Mouse (Mus musculus) liver, embryonic 13.5 days (tissue): ENCODE results near the gene Nr3c2. TPM values are rescaled to one million over a fixed set of nuclear protein-coding genes. Genes with fewer than 3 reads are reported as not detected.

Source experiments
- ATAC-seq: fragments of 200-750 bp; cut with Nextera tagmentation; 2 replicates; pipeline ENCODE4 v1.8.0; 2017; ENCODE audit warnings: low read depth, mild to moderate bottlenecking, moderate number of reproducible peaks, moderate library complexity
- DNase-seq: peaks from one replicate; pipeline ENCODE4 v3.0.0; 2022
- H3K27ac ChIP-seq: fragments of 300-500 bp; sonication (generic); 2 replicates; pipeline ENCODE4 v1.5.1; 2015; ENCODE audit warnings: moderate library complexity, mild to moderate bottlenecking, inconsistent platforms
- H3K27me3 ChIP-seq: fragments of 300-500 bp; sonication (generic); 2 replicates; pipeline ENCODE4 v1.6.1; 2015; ENCODE audit warnings: mild to moderate bottlenecking, inconsistent platforms
- H3K36me3 ChIP-seq: fragments of 300-500 bp; sonication (generic); 2 replicates; pipeline ENCODE4 v1.6.1; 2015; ENCODE audit warnings: mild to moderate bottlenecking, inconsistent platforms
- H3K4me1 ChIP-seq: fragments of 300-500 bp; sonication (generic); replicated peaks from 2 replicates; pipeline ENCODE4 v1.6.1; 2015; ENCODE audit warnings: inconsistent platforms
- H3K4me2 ChIP-seq: fragments of 300-500 bp; sonication (generic); 2 replicates; pipeline ENCODE4 v1.6.1; 2015; ENCODE audit warnings: inconsistent platforms, mild to moderate bottlenecking, moderate library complexity
- H3K4me3 ChIP-seq: fragments of 300-500 bp; sonication (generic); replicated peaks from 2 replicates; pipeline ENCODE4 v1.5.1; 2015; ENCODE audit warnings: mild to moderate bottlenecking, inconsistent platforms
- H3K9ac ChIP-seq: fragments of 300-500 bp; sonication (generic); 2 replicates; pipeline ENCODE4 v1.6.1; 2015; ENCODE audit warnings: mild to moderate bottlenecking, inconsistent platforms
- H3K9me3 ChIP-seq: fragments of 300-500 bp; sonication (generic); replicated peaks from 2 replicates; pipeline ENCODE4 v1.6.1; 2016; ENCODE audit warnings: inconsistent platforms
- WGBS: fragments of 180-500 bp; shearing (Covaris S2); methylation state at CpG from one replicate; pipeline ENCODE4 v1.1.7; 2015; ENCODE audit not compliant: insufficient replicate concordance; 5-methylcytosine and 5-hydroxymethylcytosine counted together
- polyA plus RNA-seq: library from polyadenylated mRNA; unstranded; fragments of >200 nt; fragmentation: Nextera tagmentation; extraction: Ambion mirVana; gene quantifications from 2 replicates; pipeline ENCODE4 v1.2.1, GENCODE M21; 2015

The Nr3c2 gene
- polyA plus RNA-seq, 1 experiment from 2014 or later = 0.92 TPM

DNA sequence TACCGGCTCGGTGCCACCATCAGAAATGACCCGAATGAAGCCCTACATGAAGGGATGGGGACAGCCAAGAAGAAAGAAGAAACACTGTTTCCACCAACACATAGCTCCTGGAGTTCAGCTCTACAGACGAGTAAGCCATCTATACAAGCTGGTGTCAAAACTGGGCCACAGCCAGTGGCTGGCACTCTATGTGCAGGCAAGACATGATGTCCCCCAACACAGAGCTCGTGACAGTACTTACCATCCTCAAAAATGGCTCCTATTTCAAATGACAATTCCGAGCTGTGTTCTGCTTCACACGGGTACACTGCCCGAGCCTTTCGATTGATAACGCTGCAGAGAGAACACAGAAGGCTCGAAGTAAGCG is 357.8 kb downstream of the Nr3c2 start:
- ATAC-seq (no peak), DNase-seq (no peak)
- H3K4me2 ChIP-seq = no peak overlapping the region
- H3K4me3 ChIP-seq = no peak overlapping the region
- peaks cover 17% of the 10 kb centered on the region for H3K36me3 ChIP-seq
- H3K27ac ChIP-seq = no peak overlapping the region
- H3K27me3 ChIP-seq = no peaks in the 10 kb centered on the region
- no peak overlapping the region for H3K9ac ChIP-seq
- WGBS = 83% methylated on average over 12 of the region's 12 CpGs
- H3K4me1 ChIP-seq = no peaks in the 10 kb centered on the region
- no peaks in the 10 kb centered on the region for H3K9me3 ChIP-seq

- no peak for ATAC-seq
Observed at GRCm38 (mm10) chr8:77261215-77261614, 362.0 kb downstream of the Nr3c2 start.

DNA sequence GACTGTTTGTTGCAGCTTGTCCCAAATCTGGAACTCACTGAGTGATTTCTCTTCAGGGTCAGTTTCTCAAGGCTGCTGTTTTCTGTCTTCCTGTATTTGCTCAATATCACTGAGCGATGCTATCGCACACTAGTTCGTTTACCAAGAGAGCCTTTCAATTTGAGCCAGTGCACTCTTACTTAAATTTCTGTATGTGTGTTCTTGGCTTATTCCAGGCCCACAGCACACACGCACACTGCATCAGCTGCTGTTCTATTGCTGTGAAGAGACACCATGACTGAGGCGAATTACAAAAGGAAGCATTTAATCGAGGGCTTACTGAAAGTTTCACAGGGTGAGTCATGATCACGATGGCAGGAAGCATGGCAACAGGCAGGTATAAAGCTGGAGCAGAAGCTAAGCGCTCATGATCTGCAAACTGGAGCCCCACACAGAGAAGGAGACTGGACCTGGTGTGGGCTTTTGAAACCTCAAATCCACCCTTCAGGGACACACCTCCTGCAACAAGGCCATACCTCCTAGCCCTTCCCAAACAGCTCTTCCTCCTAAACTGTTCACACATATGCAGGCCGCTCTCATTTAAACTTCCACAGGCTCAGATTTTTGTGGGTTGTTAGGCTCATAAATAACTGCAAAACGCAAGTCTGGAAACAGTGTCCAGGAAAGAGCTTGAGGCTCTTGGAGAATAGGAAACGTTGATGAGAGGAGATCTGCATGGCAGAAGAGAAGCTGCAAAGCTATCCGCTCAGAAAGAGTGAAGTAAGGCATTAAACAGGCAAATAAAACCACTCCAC is 363.2 kb downstream of the Nr3c2 start:
- Histone ChIP-seq H3K4me3 (no peak overlapping the region), H3K27me3 (no peaks in the 10 kb centered on the region), H3K4me2 (no peak overlapping the region), H3K27ac (no peak overlapping the region), H3K36me3 (peaks cover 9% of the 10 kb centered on the region), H3K4me1 (no peaks in the 10 kb centered on the region), H3K9ac (no peak overlapping the region), H3K9me3 (no peaks in the 10 kb centered on the region)
- WGBS = 68% methylated on average over 12 of the region's 12 CpGs
- ATAC-seq = no peak
- no peak for DNase-seq

More at GRCm38 (mm10) chr8:77261215-77261614, 362.0 kb downstream of the Nr3c2 start:
- H3K27me3 ChIP-seq = no peaks in the 10 kb centered on the region
- DNase-seq = no peak
- H3K4me2 ChIP-seq = no peak overlapping the region
- 84% methylated on average over 6 of the region's 6 CpGs for WGBS
- H3K9me3 ChIP-seq = no peaks in the 10 kb centered on the region
- peaks cover 15% of the 10 kb centered on the region for H3K36me3 ChIP-seq
- no peak overlapping the region for H3K9ac ChIP-seq
- H3K4me3 ChIP-seq = no peak overlapping the region
- H3K27ac ChIP-seq = no peak overlapping the region
- no peaks in the 10 kb centered on the region for H3K4me1 ChIP-seq

- Histone ChIP-seq H3K36me3 (peaks cover 18% of the 10 kb centered on the region), H3K4me1 (no peaks in the 10 kb centered on the region), H3K4me3 (no peak overlapping the region), H3K9me3 (no peaks in the 10 kb centered on the region), H3K9ac (no peak overlapping the region), H3K27me3 (no peaks in the 10 kb centered on the region), H3K4me2 (no peak overlapping the region), H3K27ac (no peak overlapping the region)
- WGBS = 51% methylated on average over 1 of the region's 1 CpGs
- ATAC-seq (no peak), DNase-seq (no peak)
Observed at GRCm38 (mm10) chr8:77267941-77268405, 368.7 kb downstream of the Nr3c2 start.

- no peak overlapping the region for H3K4me3 ChIP-seq
- WGBS = 85% methylated on average over 6 of the region's 6 CpGs
- H3K4me2 ChIP-seq = no peak overlapping the region
- ATAC-seq (no peak), DNase-seq (no peak)
- H3K9me3 ChIP-seq = no peaks in the 10 kb centered on the region
- no peaks in the 10 kb centered on the region for H3K4me1 ChIP-seq
- H3K9ac ChIP-seq = no peak overlapping the region
- no peak overlapping the region for H3K27ac ChIP-seq
- no peaks in the 10 kb centered on the region for H3K27me3 ChIP-seq
- H3K36me3 ChIP-seq = peaks cover 23% of the 10 kb centered on the region
Observed at GRCm38 (mm10) chr8:77272136-77272535, 372.9 kb downstream of the Nr3c2 start.

GRCm38 (mm10) chr8:77275571-77275970 is 376.3 kb downstream of the Nr3c2 start:
- H3K9ac ChIP-seq = no peak overlapping the region
- no peaks in the 10 kb centered on the region for H3K9me3 ChIP-seq
- no peak for DNase-seq
- peaks cover 12% of the 10 kb centered on the region; the same call in 1 of the 2 replicates for H3K36me3 ChIP-seq
- no peak for ATAC-seq
- H3K4me2 ChIP-seq = no peak overlapping the region
- no peaks in the 10 kb centered on the region for H3K4me1 ChIP-seq
- no peak overlapping the region for H3K27ac ChIP-seq
- H3K4me3 ChIP-seq = no peak overlapping the region
- 67% methylated on average over 5 of the region's 5 CpGs for WGBS
- no peaks in the 10 kb centered on the region for H3K27me3 ChIP-seq

GRCm38 (mm10) chr8:77276827-77277226 is 377.6 kb downstream of the Nr3c2 start:
- no peak overlapping the region for H3K27ac ChIP-seq
- H3K4me1 ChIP-seq = no peaks in the 10 kb centered on the region
- H3K9me3 ChIP-seq = no peaks in the 10 kb centered on the region
- WGBS = 54% methylated on average over 10 of the region's 10 CpGs
- H3K36me3 ChIP-seq = peaks cover 6% of the 10 kb centered on the region; the same call in 1 of the 2 replicates
- no peak overlapping the region for H3K4me3 ChIP-seq
- H3K27me3 ChIP-seq = no peaks in the 10 kb centered on the region
- DNase-seq (no peak), ATAC-seq (no peak)
- H3K9ac ChIP-seq = no peak overlapping the region
- H3K4me2 ChIP-seq = no peak overlapping the region

GRCm38 (mm10) chr8:77278246-77278645 is 379.0 kb downstream of the Nr3c2 start:
- H3K36me3 ChIP-seq = peaks cover 4% of the 10 kb centered on the region; the same call in 1 of the 2 replicates
- no peak overlapping the region for H3K4me3 ChIP-seq
- ATAC-seq (no peak), DNase-seq (no peak)
- no peak overlapping the region for H3K4me2 ChIP-seq
- no peaks in the 10 kb centered on the region for H3K27me3 ChIP-seq
- H3K27ac ChIP-seq = no peak overlapping the region
- H3K9me3 ChIP-seq = no peaks in the 10 kb centered on the region
- no peaks in the 10 kb centered on the region for H3K4me1 ChIP-seq
- H3K9ac ChIP-seq = no peak overlapping the region
- 76% methylated on average over 4 of the region's 4 CpGs for WGBS

DNA sequence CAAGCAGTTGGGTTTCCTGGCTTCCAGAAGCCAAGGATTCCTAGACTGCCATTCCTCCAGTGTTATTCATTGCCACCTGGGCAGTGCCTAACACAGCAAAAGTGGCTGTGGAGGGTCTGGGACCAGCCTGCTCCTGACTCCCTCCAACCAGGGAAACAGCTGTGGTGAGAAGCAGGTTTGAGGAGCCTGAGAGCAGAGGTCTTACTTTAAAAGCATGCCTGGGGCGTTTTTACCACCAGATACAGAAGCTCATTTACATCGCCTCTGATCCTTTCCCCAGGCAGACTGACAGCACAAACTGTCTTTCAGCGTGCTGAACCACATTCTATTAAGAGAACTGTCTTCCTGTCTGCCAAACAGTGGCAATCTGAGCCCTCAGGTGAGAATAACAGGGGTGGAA is 380.7 kb downstream of the Nr3c2 start:
- 58% methylated on average over 3 of the region's 3 CpGs for WGBS
- no peak overlapping the region for H3K4me2 ChIP-seq
- H3K9me3 ChIP-seq = no peaks in the 10 kb centered on the region
- no peak for DNase-seq
- no peak overlapping the region for H3K4me3 ChIP-seq
- no peaks in the 10 kb centered on the region for H3K4me1 ChIP-seq
- no peaks in the 10 kb centered on the region for H3K27me3 ChIP-seq
- no peak for ATAC-seq
- no peak overlapping the region for H3K9ac ChIP-seq
- peaks cover 4% of the 10 kb centered on the region; the same call in 1 of the 2 replicates for H3K36me3 ChIP-seq
- H3K27ac ChIP-seq = no peak overlapping the region

DNA sequence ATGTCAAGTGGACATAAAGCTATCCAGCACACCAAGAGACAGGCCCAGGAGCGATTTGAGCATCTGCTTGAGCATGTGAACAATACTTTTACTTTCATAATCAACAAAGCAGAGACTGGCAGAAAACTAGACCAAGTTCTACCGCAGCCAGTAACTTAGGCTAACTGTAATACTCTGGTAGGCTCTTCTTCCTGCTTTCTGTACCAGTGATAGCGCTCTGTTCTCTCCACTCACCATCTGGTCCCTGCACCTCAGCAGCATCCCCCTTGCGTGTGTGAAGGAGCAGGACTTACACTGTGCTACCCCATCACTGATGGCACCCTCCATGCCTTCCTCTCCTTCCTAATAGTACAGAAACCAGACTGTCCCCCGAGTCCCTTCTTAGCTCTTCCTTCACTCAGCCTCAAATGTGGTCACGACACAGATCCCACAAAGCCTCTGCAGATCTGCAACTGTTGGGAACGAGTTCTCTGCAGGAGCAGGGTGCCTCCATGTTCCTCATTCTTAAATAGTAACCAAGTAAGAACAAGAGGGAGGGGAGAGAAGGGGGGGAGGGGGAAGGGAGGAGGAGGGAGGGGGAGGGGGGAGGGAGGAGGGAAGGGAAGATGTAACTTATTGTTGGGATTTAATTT is 383.5 kb downstream of the Nr3c2 start:
- 41% methylated on average over 7 of the region's 7 CpGs for WGBS
- Histone ChIP-seq H3K4me1 (no peaks in the 10 kb centered on the region), H3K27me3 (no peaks in the 10 kb centered on the region), H3K36me3 (no peaks in the 10 kb centered on the region), H3K27ac (no peak overlapping the region), H3K4me3 (no peak overlapping the region), H3K9me3 (no peaks in the 10 kb centered on the region), H3K4me2 (no peak overlapping the region), H3K9ac (no peak overlapping the region)
- DNase-seq = no peak
- no peak for ATAC-seq

DNA sequence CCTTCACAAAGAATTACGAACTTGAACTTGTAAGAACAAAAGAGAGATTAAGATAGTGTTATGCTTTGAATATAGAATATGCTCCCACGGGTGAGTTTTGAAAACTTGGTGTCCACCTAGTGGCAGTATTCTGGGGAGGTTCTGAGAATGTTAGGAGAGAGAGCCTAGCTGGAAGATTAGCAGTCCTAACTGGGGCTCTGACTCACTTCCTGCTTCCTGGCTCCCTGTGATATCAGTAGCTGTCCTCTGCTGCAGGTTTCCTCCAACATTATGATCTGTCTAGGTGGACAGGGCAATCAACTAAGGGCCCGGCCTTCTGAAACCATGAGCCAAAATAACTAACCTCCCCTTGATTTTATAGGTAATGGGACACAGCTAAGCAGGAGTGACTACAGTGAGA is 385.2 kb downstream of the Nr3c2 start:
- Histone ChIP-seq H3K9ac (no peak overlapping the region), H3K27me3 (no peaks in the 10 kb centered on the region), H3K4me2 (no peak overlapping the region), H3K27ac (no peak overlapping the region), H3K4me1 (no peaks in the 10 kb centered on the region), H3K4me3 (no peak overlapping the region), H3K36me3 (no peaks in the 10 kb centered on the region), H3K9me3 (no peaks in the 10 kb centered on the region)
- ATAC-seq = no peak
- no peak for DNase-seq
- 46% methylated on average over 3 of the region's 3 CpGs for WGBS

DNA sequence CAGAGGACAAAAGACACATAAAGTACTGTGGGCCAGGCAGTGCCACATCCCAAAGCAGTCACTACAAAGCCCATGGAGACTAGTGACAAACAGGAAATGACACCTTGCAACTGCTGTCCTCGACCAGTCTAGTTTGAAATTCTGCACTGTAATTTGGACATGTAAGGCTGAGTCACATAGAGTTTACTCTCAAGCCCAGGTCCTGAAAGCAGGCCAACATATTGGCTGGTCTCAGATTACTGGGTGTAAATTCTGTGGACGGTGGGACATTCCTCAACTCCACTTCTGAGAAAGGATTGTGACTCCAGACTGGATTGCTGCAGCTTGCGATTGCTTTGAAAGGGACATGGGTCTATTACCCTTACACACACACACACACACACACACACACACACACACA is 388.8 kb downstream of the Nr3c2 start:
- no peak for DNase-seq
- 67% methylated on average over 3 of the region's 3 CpGs for WGBS
- Histone ChIP-seq H3K27me3 (no peaks in the 10 kb centered on the region), H3K4me2 (no peak overlapping the region), H3K27ac (no peak overlapping the region), H3K4me3 (no peak overlapping the region), H3K9me3 (no peaks in the 10 kb centered on the region), H3K36me3 (no peaks in the 10 kb centered on the region), H3K4me1 (no peaks in the 10 kb centered on the region), H3K9ac (no peak overlapping the region)
- ATAC-seq = no peak
